Mouse (Mus musculus): Measurements from ENCODE around the gene Plac8.

The Plac8 gene

GRCm38 (mm10) chr5:100526164-100526563, 45.9 kb downstream of the Plac8 start:
- peak; percentile 46 to 54 for DNase-seq

DNA sequence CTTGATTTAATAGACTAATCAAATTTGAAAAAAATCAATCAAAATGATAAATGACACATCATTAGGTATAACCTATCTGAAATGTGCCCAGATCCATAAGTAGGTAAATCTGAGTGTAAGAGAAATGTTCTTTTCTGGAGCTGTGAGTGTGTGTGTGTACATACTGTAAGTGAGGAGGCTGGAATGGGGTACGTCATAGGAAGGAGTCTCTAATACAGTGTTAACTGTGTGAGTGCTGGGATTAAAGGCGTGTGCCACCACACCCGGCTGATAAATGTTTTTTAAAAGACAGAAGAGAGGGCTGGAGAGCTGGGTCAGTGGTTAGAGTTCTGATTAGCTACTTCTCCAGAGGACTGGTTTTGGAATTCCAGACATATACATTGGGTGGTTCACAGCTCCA, 46.4 kb downstream of the Plac8 start:
- DNase-seq: no peak

DNA sequence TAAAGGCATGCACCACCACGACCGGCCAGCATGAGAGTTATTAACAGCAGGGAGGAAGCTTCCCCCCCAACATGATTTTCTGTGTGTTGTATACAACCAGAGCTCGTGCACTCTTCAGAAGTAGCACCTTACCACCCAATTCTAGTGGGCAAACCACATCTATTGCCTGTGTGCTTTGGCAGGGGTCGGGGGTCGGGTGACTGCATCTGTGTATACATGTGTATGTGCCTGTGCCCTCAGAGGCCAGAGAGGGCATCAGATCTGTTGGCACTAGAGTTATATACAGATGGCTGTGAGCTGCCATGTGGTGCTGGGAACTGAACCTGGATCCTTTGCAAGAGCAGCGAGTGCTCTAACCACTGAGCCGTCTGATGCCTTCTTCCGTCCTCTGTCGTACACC, 47.1 kb downstream of the Plac8 start:
- no peak for DNase-seq

DNA sequence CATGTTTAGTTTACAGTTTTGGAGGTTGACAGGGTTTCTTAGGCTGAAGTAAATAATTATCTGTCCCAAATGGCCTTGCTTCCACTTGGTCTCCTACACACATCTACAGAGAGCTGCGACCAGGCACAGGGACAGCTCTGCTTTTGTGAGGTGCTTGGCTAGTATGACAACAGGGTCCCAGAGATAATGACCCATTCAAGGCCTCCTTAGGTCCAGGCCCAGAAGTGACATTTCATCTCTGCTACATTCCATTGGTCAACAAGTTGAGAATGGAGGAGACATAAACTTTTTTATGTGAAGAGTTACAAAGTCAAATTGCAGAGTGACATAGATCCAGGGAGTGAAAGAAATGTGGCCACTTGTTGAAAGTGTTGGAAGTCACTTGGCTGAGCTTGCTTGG, 48.7 kb downstream of the Plac8 start:
- no peak for DNase-seq

- no peak for DNase-seq
These were observed 51.8 kb downstream of the Plac8 start for GRCm38 (mm10) chr5:100520223-100520622.

GRCm38 (mm10) chr5:100519027-100519411, 53.0 kb downstream of the Plac8 start:
- no peak for DNase-seq

DNA sequence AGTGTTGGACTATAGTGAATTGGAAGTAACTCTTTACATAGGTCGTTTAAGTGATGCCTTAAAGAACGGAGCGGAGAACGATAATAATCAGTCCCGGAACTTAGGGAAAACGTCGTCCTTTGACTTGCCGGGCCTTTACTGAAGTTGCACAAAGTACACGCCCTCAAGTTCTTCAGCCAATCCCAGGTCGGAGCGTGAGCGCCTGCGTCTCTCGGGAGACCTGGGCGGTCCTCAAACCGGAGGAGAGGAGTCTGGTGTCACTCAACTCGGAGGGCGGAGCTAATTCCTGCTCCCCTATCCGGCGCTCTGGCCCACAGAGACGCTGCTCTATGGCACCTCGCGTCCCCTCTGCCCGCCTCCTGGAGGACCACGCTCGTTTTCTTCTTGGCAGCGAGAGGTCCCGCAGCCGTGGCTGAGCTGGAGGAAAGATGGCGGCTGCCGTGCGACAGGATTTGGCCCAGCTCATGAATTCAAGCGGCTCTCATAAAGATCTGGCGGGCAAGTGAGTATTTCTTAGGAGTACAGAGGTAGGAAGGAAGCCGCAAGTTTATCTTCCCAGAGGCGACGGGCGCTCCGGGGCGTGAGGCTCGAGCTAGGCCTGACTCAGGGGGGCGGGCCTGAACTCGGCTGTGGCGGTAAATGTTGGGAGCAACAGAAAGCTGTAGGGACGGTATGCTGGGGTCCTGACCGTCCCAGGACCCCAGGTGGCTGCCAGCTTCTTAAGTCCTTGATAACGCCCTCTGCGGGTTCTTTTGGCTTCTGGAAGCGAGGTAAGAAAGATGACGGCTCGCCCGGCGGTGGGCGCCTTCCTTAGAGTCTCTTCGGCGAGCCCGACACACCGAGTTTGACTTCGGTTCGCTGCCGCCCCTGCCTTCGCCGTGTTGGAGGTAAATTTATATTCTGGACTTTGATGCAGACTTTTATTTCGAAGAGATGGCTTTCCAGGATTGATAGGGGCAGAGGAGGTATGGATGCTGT, 53.7 kb downstream of the Plac8 start, which contains the start of gene Cops4:
Cops4 (plus strand) TSS at position 261 of the 978 bp plus-strand sequence.
- DNase-seq: peak; percentile 99

DNA sequence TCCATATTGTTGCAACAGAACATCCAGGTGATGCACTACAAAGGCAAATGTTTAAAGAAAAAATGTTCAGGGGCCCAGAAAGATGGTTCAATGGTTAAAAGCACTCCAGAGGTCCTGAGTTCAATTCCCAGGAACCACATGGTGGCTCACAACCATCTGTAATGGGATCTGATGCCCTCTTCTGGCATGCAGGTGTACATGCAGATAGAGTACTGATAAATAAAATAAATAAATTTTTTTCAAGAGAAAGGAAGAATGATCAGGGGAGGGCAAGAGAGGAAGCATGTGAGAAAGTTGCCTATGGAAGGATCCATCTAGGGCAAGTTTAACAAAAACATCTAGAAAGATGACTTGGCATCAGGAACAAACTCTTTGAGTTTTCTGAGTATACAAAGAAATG, 59.5 kb downstream of the Plac8 start:
- DNase-seq: no peak

- no peak for DNase-seq
These were observed 62.8 kb downstream of the Plac8 start for GRCm38 (mm10) chr5:100509247-100509646.

All from lung, adult 18-20 months (tissue).